Mouse (Mus musculus) heart, embryonic 14.5 days (tissue): Measurements from ENCODE around the gene Slc47a1. TPM values are rescaled to one million over a fixed set of nuclear protein-coding genes. Genes with fewer than 3 reads are reported as not detected.
"Not testable (repeated sequence)": the region's sequence is repeated elsewhere in the genome, so short reads cannot be mapped to it uniquely, and the experiment has no call there.

Experiments
- ATAC-seq: fragments of 200-750 bp; cut with Nextera tagmentation; 2 replicates; pipeline ENCODE4 v1.8.0; 2017; ENCODE audit warnings: low read depth, moderate TSS enrichment; ENCODE audit not compliant: insufficient number of reproducible peaks, insufficient read depth, low FRiP score
- H3K27ac ChIP-seq, 2 experiments: fragments of 200-500 bp in 1 of 2; fragments of 300-500 bp in 1 of 2; sonication (generic) in 1 of 2; replicated peaks in 1 of 2; 2 replicates each; pipeline ENCODE4 v1.5.1; 2012 to 2014; ENCODE audit warnings: low read depth in 2 of 2, low read length in 2 of 2, control low read depth in 1 of 2, mild to moderate bottlenecking in 1 of 2, mixed read lengths in 1 of 2; ENCODE audit not compliant: control insufficient read depth in 1 of 2, insufficient read depth in 1 of 2
- H3K27me3 ChIP-seq: fragments of 300-500 bp; sonication (generic); 2 replicates; pipeline ENCODE4 v1.6.1; 2014; ENCODE audit warnings: mild to moderate bottlenecking, low read length, control low read depth; ENCODE audit not compliant: control insufficient read depth, insufficient read depth
- H3K36me3 ChIP-seq: fragments of 300-500 bp; sonication (generic); 2 replicates; pipeline ENCODE4 v1.6.1; 2014; ENCODE audit warnings: mild to moderate bottlenecking, control low read depth, low read length, mixed read lengths; ENCODE audit not compliant: control insufficient read depth, insufficient read depth
- H3K4me1 ChIP-seq, 2 experiments: fragments of 200-500 bp in 1 of 2; fragments of 300-500 bp in 1 of 2; sonication (generic) in 1 of 2; 2 replicates each; pipeline ENCODE4 v1.6.1; 2012 to 2014; ENCODE audit warnings: low read length in 2 of 2, control low read depth in 1 of 2, mixed read lengths in 1 of 2; ENCODE audit not compliant: control insufficient read depth in 2 of 2, insufficient read depth in 2 of 2
- H3K4me2 ChIP-seq: fragments of 300-500 bp; sonication (generic); 2 replicates; pipeline ENCODE4 v1.6.1; 2014; ENCODE audit warnings: mild to moderate bottlenecking, low read length
- H3K4me3 ChIP-seq, 2 experiments: fragments of 200-500 bp in 1 of 2; fragments of 300-500 bp in 1 of 2; sonication (generic) in 1 of 2; 2 replicates each; pipeline ENCODE4 v1.5.1; 2012 to 2014; ENCODE audit warnings: low read length in 2 of 2, mild to moderate bottlenecking in 2 of 2, control low read depth in 1 of 2, low read depth in 1 of 2, moderate library complexity in 1 of 2; ENCODE audit not compliant: control insufficient read depth in 1 of 2, insufficient read depth in 1 of 2
- H3K9ac ChIP-seq: fragments of 300-500 bp; sonication (generic); 2 replicates; pipeline ENCODE4 v1.6.1; 2014; ENCODE audit warnings: mild to moderate bottlenecking, low read length
- H3K9me3 ChIP-seq: fragments of 300-500 bp; sonication (generic); 2 replicates; pipeline ENCODE4 v1.6.1; 2016; ENCODE audit warnings: low read length, control low read depth; ENCODE audit not compliant: control insufficient read depth
- WGBS: fragments of 180-500 bp; shearing (Covaris S2); extraction: QIAGEN DNeasy Blood & Tissue Kit; methylation state at CpG from one replicate; pipeline ENCODE4 v1.1.7; 2014; 5-methylcytosine and 5-hydroxymethylcytosine counted together
- polyA plus RNA-seq: library from polyadenylated mRNA; unstranded; fragments of >200 nt; fragmentation: Nextera tagmentation; extraction: Ambion mirVana; gene quantifications from 2 replicates; pipeline ENCODE4 v1.2.1, GENCODE M21; 2014

Slc47a1 gene
- polyA plus RNA-seq, 1 experiment from 2014 or later, result 25.3 TPM

DNA sequence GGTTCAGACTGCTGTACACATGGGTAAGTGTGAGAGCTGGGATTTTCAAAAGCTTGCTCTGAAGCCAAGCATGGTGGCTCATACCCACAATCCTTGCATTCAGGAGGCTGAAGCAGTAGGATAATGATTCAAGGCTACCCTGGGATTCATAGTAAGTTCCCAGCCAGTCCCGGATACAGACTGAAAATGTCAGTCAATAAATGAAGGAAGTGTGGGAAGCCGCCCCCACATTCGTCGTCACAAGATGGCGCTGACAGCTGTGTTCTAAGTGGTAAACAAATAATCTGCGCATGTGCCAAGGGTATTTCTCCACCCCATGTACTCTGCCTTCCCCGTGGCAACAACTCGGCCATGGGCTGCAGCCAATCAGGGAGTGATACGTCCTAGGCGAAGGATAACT, 73.6 kb downstream of the Slc47a1 start:
- WGBS, result 92% methylated on average over 6 of the region's 10 CpGs

DNA sequence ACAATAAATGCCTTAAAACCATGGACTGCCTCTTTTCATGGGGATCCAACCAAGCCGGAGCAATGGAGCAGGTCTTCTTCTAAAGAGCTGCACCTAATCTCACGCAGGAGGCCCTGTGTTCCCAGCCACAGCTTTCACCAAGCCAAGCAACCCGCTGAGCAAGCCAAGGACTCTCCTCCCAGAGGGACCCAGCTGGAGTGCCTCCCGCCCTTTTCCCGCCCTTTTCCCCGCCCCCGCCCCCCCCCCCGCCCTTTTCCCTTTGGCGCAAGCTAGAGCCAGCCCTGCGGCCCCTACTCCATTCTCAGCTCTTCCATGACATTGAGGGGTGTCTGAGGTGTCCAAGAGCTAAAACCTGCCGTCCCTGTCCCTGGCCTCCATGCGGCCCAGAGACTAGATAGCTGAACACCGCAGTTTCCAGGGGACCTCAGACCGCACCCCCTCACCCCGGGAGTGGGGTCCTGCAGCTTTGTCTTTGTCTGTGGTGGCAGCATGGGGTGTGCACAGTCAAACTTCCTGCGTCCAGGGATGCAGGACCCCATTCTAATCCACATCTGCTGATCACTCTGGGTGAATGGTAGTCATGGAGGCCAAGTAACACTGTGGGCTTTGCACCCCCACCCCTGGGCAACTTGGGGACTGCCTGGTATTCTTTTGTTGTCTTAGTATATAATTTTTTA, 77.3 kb downstream of the Slc47a1 start:
- 20% methylated on average over 15 of the region's 16 CpGs for WGBS
- Histone ChIP-seq H3K27ac (0 out of 4 replicates have a peak overlapping the region, but pooled peaks of 1 of the 2 experiments have one; percentile 19), H3K27me3 (no peaks in the 10 kb centered on the region), H3K9ac (peak overlapping the region; percentile 64), H3K4me3 (peak overlapping the region; percentile 14 to 29; a peak in 3 of 4 replicates), H3K36me3 (no peaks in the 10 kb centered on the region), H3K4me2 (peak overlapping the region; percentile 58), H3K9me3 (peaks cover 6% of the 10 kb centered on the region; the same call in 1 of the 2 replicates), H3K4me1 (peaks cover 12 to 23% of the 10 kb centered on the region in 2 experiments)
- ATAC-seq, result peak; percentile 54; the same call in 1 of the 2 replicates

More for the DNA sequence above, 73.6 kb downstream of the Slc47a1 start:
- H3K4me1 ChIP-seq, result peaks cover 15% of the 10 kb centered on the region in 2 experiments
- not testable (repeated sequence) for H3K9ac ChIP-seq, H3K27me3 ChIP-seq, H3K36me3 ChIP-seq, H3K4me3 ChIP-seq, H3K27ac ChIP-seq, ATAC-seq, H3K4me2 ChIP-seq, H3K9me3 ChIP-seq

DNA sequence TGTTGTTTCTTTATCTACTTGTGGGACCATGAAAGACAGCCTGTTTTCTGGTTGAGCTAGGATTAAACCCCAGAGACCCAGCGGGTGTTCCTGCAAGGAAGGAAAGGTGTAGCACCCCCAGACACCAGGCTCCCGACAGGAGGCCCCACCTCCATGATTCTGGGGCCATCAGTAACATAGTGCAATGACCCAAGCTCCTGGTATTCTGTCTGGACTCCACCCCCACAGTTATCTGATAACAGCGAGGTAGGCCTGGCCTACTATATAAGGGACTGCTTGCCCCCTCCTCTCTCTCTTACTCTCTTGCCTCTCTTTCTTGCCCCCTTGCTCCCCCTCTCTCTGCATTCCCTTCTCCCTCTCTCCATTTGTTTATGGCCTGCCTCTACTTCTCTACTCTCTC, 77.9 kb downstream of the Slc47a1 start:
- Histone ChIP-seq H3K27me3 (no peaks in the 10 kb centered on the region), H3K27ac (no peak overlapping the region), H3K4me2 (peak overlapping the region; percentile 58), H3K36me3 (no peaks in the 10 kb centered on the region), H3K9me3 (no peaks in the 10 kb centered on the region), H3K4me3 (no peak overlapping the region), H3K9ac (peak overlapping the region; percentile 44; the same call in 1 of the 2 replicates), H3K4me1 (peaks cover 12 to 23% of the 10 kb centered on the region in 2 experiments)
- WGBS, result 50% methylated on average over 3 of the region's 3 CpGs
- no peak for ATAC-seq

DNA sequence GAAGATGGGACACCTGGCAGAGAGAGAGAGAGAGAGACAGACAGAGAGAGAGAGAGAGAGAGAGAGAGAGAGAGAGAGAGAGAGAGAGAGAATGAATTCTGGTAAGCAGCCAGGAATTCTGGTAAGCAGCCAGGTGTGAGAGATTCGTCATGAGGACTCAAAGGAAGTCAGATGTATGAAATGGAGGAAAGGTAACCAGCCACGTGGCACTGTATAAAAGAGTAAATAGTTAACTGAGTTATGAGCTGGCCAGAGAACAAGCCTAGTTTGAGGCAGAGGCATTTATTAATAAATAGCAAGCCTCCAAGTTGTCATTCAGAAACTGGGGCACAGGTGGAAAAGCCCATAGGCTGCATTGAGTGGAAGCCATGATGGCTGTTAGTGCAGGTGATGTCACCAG, 80.2 kb downstream of the Slc47a1 start:
- Histone ChIP-seq H3K9ac (no peak overlapping the region), H3K36me3 (no peaks in the 10 kb centered on the region), H3K4me1 (peaks cover 12 to 23% of the 10 kb centered on the region in 2 experiments), H3K9me3 (no peaks in the 10 kb centered on the region), H3K27ac (no peak overlapping the region), H3K4me3 (no peak overlapping the region), H3K27me3 (no peaks in the 10 kb centered on the region), H3K4me2 (no peak overlapping the region)
- 69% methylated on average over 2 of the region's 2 CpGs for WGBS
- no peak for ATAC-seq

DNA sequence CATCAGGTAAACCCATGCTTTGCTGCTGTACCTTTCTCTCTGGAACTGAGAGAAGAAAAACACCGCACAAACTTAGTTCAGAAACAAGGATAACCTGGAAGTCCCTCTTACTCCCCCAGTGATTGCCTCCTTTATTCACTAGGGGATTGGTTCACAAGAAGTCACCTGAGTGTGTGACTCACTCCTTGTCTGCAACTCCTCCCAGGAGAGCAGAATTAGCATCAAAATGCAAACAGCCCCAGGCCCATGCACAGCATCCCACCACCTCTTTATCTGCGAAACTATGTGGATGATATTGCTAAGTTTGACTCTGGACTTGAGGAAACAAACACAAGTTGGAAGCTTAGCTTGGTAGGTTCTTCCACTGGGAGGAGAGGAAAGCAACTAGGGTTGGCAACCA, 80.8 kb downstream of the Slc47a1 start:
- Histone ChIP-seq H3K9me3 (no peaks in the 10 kb centered on the region), H3K27me3 (no peaks in the 10 kb centered on the region), H3K36me3 (no peaks in the 10 kb centered on the region), H3K27ac (no peak overlapping the region), H3K9ac (no peak overlapping the region), H3K4me3 (no peak overlapping the region), H3K4me1 (peaks cover 12 to 23% of the 10 kb centered on the region in 2 experiments), H3K4me2 (no peak overlapping the region)
- 85% methylated on average over 2 of the region's 2 CpGs for WGBS
- ATAC-seq, result no peak

DNA sequence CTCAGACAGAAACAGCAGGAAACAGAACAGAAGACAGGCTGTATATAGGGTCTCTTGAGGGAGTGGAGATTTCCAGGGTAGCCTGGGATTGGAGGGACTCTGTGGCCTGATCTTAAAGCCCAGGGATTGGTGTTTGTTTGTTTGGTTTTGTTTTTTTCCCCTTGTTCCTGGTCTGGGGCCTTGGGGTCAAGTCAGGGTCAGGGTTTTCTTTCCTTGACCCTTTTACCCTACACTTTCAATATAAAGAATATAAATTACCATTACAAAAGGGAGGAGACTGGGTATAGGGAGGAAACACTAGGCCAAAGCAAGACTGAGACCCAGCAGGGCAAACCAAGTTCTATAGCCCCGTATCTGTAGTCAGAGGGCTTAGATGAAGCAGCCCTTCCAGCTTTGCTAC, 81.6 kb downstream of the Slc47a1 start:
- H3K4me3 ChIP-seq, result no peak overlapping the region
- H3K4me1 ChIP-seq, result peaks cover 12 to 23% of the 10 kb centered on the region in 2 experiments
- H3K9ac ChIP-seq, result no peak overlapping the region
- H3K9me3 ChIP-seq, result no peaks in the 10 kb centered on the region
- no peaks in the 10 kb centered on the region for H3K27me3 ChIP-seq
- no peak for ATAC-seq
- WGBS, result 71% methylated on average over 1 of the region's 1 CpGs
- no peak overlapping the region for H3K4me2 ChIP-seq
- no peaks in the 10 kb centered on the region for H3K36me3 ChIP-seq
- no peak overlapping the region for H3K27ac ChIP-seq

DNA sequence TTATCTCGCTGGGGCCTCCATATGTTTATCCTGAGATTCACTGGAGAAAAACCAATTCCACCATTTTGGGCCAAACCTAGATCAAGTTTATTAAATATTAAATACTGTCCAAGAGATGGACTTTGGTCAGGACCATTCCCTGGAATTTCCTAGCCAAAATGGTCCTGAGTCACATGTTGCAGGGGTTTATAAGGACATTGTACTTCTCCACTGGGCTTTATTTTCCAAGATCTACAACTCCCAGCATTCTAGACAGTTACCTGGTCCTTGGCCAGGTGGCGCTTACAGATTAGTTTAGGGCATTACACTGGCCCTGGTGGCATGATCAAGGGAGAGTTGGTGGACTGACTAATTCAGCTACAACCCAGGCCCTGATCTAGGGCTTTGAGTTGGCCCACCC, 82.6 kb downstream of the Slc47a1 start:
- WGBS, result 81% methylated on average over 2 of the region's 2 CpGs
- Histone ChIP-seq H3K9ac (no peak overlapping the region), H3K4me2 (no peak overlapping the region), H3K4me3 (no peak overlapping the region), H3K4me1 (peaks cover 8 to 17% of the 10 kb centered on the region in 2 experiments), H3K36me3 (no peaks in the 10 kb centered on the region), H3K9me3 (no peaks in the 10 kb centered on the region), H3K27ac (no peak overlapping the region), H3K27me3 (no peaks in the 10 kb centered on the region)
- ATAC-seq, result no peak

DNA sequence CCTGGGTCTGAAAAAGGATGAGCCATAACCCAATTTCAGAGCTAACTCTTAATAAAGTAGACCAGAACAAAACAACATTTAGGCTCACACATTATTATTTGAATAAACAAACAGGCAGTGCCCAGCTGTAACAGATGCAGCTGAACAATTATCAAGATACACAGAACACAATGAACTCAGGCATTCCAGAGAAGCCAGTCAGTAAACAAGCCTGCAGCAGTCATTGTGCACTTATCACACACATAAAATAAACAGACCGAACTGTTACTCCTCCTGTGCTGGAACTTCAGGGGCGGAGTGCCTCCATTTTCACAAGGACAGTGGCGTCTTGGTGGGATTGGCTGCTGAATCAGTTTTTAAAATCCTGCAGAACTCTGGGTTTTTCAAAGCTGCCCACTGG, 83.7 kb downstream of the Slc47a1 start:
- ATAC-seq, result no peak
- Histone ChIP-seq H3K36me3 (no peaks in the 10 kb centered on the region), H3K4me1 (peaks cover 0 to 8% of the 10 kb centered on the region in 2 experiments; a peak in 2 of 4 replicates), H3K27ac (no peak overlapping the region), H3K27me3 (no peaks in the 10 kb centered on the region), H3K4me3 (no peak overlapping the region), H3K4me2 (no peak overlapping the region), H3K9me3 (no peaks in the 10 kb centered on the region), H3K9ac (no peak overlapping the region)
- 65% methylated on average over 3 of the region's 3 CpGs for WGBS
